Mouse (Mus musculus) MEL (cell line): ENCODE data around the gene Gaa. TPM values are rescaled to one million over a fixed set of nuclear protein-coding genes. Genes with fewer than 3 reads are reported as not detected.

Experiments used
- DNase-seq: peaks from one replicate; pipeline ENCODE4 v3.0.0; 2011; ENCODE audit warnings: low read depth, low spot score
- H3K27ac ChIP-seq: 2 replicates; pipeline ENCODE4 v1.5.1; 2012; ENCODE audit warnings: low read depth, mild to moderate bottlenecking, control low read depth, low read length, moderate library complexity; ENCODE audit not compliant: control insufficient read depth
- H3K27me3 ChIP-seq, 2 experiments: fragments of 150-350 bp in 1 of 2; sonication (generic) in 1 of 2; 2 replicates each; pipeline ENCODE4 v1.6.1; 2012; ENCODE audit warnings: low read length in 2 of 2, mild to moderate bottlenecking in 2 of 2, improper control_type of control experiment in 1 of 2, moderate library complexity in 1 of 2; ENCODE audit not compliant: insufficient read depth in 2 of 2, control insufficient read depth in 1 of 2
- H3K36me3 ChIP-seq, 2 experiments: 2 replicates each; pipeline ENCODE4 v1.6.1; 2012 to 2014; ENCODE audit warnings: low read length in 2 of 2, improper control_type of control experiment in 1 of 2, inconsistent platforms in 1 of 2, mild to moderate bottlenecking in 1 of 2; ENCODE audit not compliant: insufficient read depth in 2 of 2, control insufficient read depth in 1 of 2
- H3K4me1 ChIP-seq, 2 experiments: fragments of 150-350 bp in 1 of 2; sonication (generic) in 1 of 2; 2 replicates each; pipeline ENCODE4 v1.6.1; 2012; ENCODE audit warnings: low read length in 2 of 2, improper control_type of control experiment in 1 of 2, mild to moderate bottlenecking in 1 of 2; ENCODE audit not compliant: insufficient read depth in 2 of 2, control insufficient read depth in 1 of 2
- H3K4me3 ChIP-seq, 2 experiments: fragments of 150-350 bp in 1 of 2; sonication (generic) in 1 of 2; 2 replicates each; pipeline ENCODE4 v1.5.1; 2012; ENCODE audit warnings: low read depth in 2 of 2, low read length in 2 of 2, mild to moderate bottlenecking in 2 of 2, moderate library complexity in 2 of 2, control low read depth in 1 of 2, improper control_type of control experiment in 1 of 2; ENCODE audit not compliant: control insufficient read depth in 1 of 2, insufficient read depth in 1 of 2
- H3K79me2 ChIP-seq: 2 replicates; pipeline ENCODE4 v1.6.1; 2012; ENCODE audit warnings: mild to moderate bottlenecking, low read length, moderate library complexity; ENCODE audit not compliant: control insufficient read depth, poor library complexity, insufficient read depth
- H3K9ac ChIP-seq: 2 replicates; pipeline ENCODE4 v1.6.1; 2012; ENCODE audit warnings: low read depth, mild to moderate bottlenecking, control low read depth, low read length, moderate library complexity; ENCODE audit not compliant: control insufficient read depth, poor library complexity, severe bottlenecking
- H3K9me3 ChIP-seq: fragments of 150-350 bp; sonication (generic); replicated peaks from 2 replicates; pipeline ENCODE4 v1.6.1; 2012; ENCODE audit warnings: mild to moderate bottlenecking, low read length, improper control_type of control experiment, moderate library complexity; ENCODE audit not compliant: insufficient read depth
- BHLHE40 ChIP-seq: IDR thresholded peaks from 2 replicates; pipeline ENCODE4 v1.6.1; 2012; ENCODE audit warnings: low read depth, mild to moderate bottlenecking, inconsistent platforms, low read length, improper control_type of control experiment, borderline replicate concordance
- CHD2 ChIP-seq: IDR thresholded peaks from 2 replicates; pipeline ENCODE4 v1.6.1; 2011; ENCODE audit warnings: low read length, improper control_type of control experiment
- CTCF ChIP-seq, 3 experiments: IDR thresholded peaks in 2 of 3; conservative IDR thresholded peaks in 1 of 3; 2 replicates each; pipeline ENCODE4 v1.5.1; 2011 to 2012; ENCODE audit warnings: low read length in 3 of 3, low read depth in 2 of 3, mild to moderate bottlenecking in 2 of 3, improper control_type of control experiment in 1 of 3, inconsistent platforms in 1 of 3, mixed read lengths in 1 of 3, moderate library complexity in 1 of 3; ENCODE audit not compliant: control insufficient read depth in 1 of 3, insufficient read depth in 1 of 3, poor library complexity in 1 of 3, severe bottlenecking in 1 of 3
- ELF1 ChIP-seq: IDR thresholded peaks from 2 replicates; pipeline ENCODE4 v1.6.1; 2014; ENCODE audit warnings: low read depth, mild to moderate bottlenecking, inconsistent platforms, low read length, improper control_type of control experiment, moderate library complexity
- JUND ChIP-seq: IDR thresholded peaks from 2 replicates; pipeline ENCODE4 v1.6.1; 2011; ENCODE audit warnings: low read depth, mild to moderate bottlenecking, improper control_type of control experiment, low read length
- MAFK ChIP-seq: IDR thresholded peaks from 2 replicates; pipeline ENCODE4 v1.6.1; 2011; ENCODE audit warnings: low read depth, mild to moderate bottlenecking, low read length, improper control_type of control experiment, borderline replicate concordance
- MAX ChIP-seq: IDR thresholded peaks from 2 replicates; pipeline ENCODE4 v1.6.1; 2011; ENCODE audit warnings: low read length, improper control_type of control experiment
- MAZ ChIP-seq: IDR thresholded peaks from 2 replicates; pipeline ENCODE4 v1.6.1; 2012; ENCODE audit warnings: low read depth, mild to moderate bottlenecking, inconsistent platforms, low read length, improper control_type of control experiment
- MEF2A ChIP-seq: IDR thresholded peaks from 2 replicates; pipeline ENCODE4 v1.6.1; 2014; ENCODE audit warnings: low read depth, mild to moderate bottlenecking, inconsistent platforms, low read length, improper control_type of control experiment; ENCODE audit not compliant: poor library complexity, insufficient replicate concordance, severe bottlenecking; ENCODE audit errors: extremely low read depth
- MXI1 ChIP-seq: IDR thresholded peaks from 2 replicates; pipeline ENCODE4 v1.6.1; 2011; ENCODE audit warnings: mild to moderate bottlenecking, low read depth, low read length, improper control_type of control experiment
- MYC ChIP-seq: IDR thresholded peaks from 2 replicates; pipeline ENCODE4 v1.6.1; 2011; ENCODE audit warnings: low read depth, mild to moderate bottlenecking, low read length, improper control_type of control experiment, moderate library complexity
- NELFE ChIP-seq: IDR thresholded peaks from 2 replicates; pipeline ENCODE4 v1.6.1; 2011; ENCODE audit warnings: low read depth, low read length, improper control_type of control experiment
- NRF1 ChIP-seq: IDR thresholded peaks from 2 replicates; pipeline ENCODE4 v1.6.1; 2014; ENCODE audit warnings: low read depth, mild to moderate bottlenecking, inconsistent platforms, low read length, improper control_type of control experiment, moderate library complexity; ENCODE audit not compliant: poor library complexity, insufficient read depth, severe bottlenecking
- POLR2A ChIP-seq, 2 experiments: IDR thresholded peaks; 2 replicates each; pipeline ENCODE4 v1.6.1; 2011 to 2012; ENCODE audit warnings: low read length in 2 of 2, mild to moderate bottlenecking in 2 of 2, control low read depth in 1 of 2, improper control_type of control experiment in 1 of 2, low read depth in 1 of 2, moderate library complexity in 1 of 2; ENCODE audit not compliant: control insufficient read depth in 1 of 2, insufficient read depth in 1 of 2, poor library complexity in 1 of 2
- RAD21 ChIP-seq: IDR thresholded peaks from 2 replicates; pipeline ENCODE4 v1.6.1; 2011; ENCODE audit warnings: mild to moderate bottlenecking, low read depth, low read length, improper control_type of control experiment
- SIN3A ChIP-seq: IDR thresholded peaks from 2 replicates; pipeline ENCODE4 v1.6.1; 2012; ENCODE audit warnings: low read length, improper control_type of control experiment, inconsistent platforms
- SMC3 ChIP-seq: IDR thresholded peaks from 2 replicates; pipeline ENCODE4 v1.6.1; 2011; ENCODE audit warnings: low read depth, low read length, improper control_type of control experiment
- TAL1 ChIP-seq: IDR thresholded peaks from 2 replicates; pipeline ENCODE4 v1.6.1; 2012; ENCODE audit warnings: mild to moderate bottlenecking, inconsistent platforms, low read length, moderate library complexity, mixed read lengths
- ZC3H11A ChIP-seq: IDR thresholded peaks from 2 replicates; pipeline ENCODE4 v1.6.1; 2012; ENCODE audit warnings: low read depth, mild to moderate bottlenecking, inconsistent platforms, low read length, improper control_type of control experiment
- ZKSCAN1 ChIP-seq: IDR thresholded peaks from 2 replicates; pipeline ENCODE4 v1.6.1; 2012; ENCODE audit warnings: low read depth, mild to moderate bottlenecking, inconsistent platforms, low read length, improper control_type of control experiment, moderate library complexity
- ZNF384 ChIP-seq: IDR thresholded peaks from 2 replicates; pipeline ENCODE4 v1.6.1; 2012; ENCODE audit warnings: low read depth, mild to moderate bottlenecking, inconsistent platforms, low read length, improper control_type of control experiment
- polyA plus RNA-seq, 2 experiments: library from polyadenylated mRNA; stranded (reverse) in 1 of 2; unstranded in 1 of 2; fragments of >175 nt in 1 of 2; fragments of >200 nt in 1 of 2; gene quantifications; 2 replicates each; pipeline versions ENCODE4 v1.2.1 to v1.2.4; 2012; ENCODE audit warnings: low replicate concordance in 2 of 2, low read depth in 1 of 2; ENCODE audit not compliant: insufficient read length in 2 of 2, insufficient read depth in 1 of 2, missing spikeins in 1 of 2
- total RNA-seq: library from RNA; depleted of rRNA; stranded (reverse); fragments of 300-350 nt; gene quantifications from 2 replicates; pipeline ENCODE4 v1.2.3, GENCODE M21; 2012

Gene Gaa
- total and polyA plus RNA-seq, 3 experiments, result 54.1 to 85.6 TPM; not detected in 1

DNA sequence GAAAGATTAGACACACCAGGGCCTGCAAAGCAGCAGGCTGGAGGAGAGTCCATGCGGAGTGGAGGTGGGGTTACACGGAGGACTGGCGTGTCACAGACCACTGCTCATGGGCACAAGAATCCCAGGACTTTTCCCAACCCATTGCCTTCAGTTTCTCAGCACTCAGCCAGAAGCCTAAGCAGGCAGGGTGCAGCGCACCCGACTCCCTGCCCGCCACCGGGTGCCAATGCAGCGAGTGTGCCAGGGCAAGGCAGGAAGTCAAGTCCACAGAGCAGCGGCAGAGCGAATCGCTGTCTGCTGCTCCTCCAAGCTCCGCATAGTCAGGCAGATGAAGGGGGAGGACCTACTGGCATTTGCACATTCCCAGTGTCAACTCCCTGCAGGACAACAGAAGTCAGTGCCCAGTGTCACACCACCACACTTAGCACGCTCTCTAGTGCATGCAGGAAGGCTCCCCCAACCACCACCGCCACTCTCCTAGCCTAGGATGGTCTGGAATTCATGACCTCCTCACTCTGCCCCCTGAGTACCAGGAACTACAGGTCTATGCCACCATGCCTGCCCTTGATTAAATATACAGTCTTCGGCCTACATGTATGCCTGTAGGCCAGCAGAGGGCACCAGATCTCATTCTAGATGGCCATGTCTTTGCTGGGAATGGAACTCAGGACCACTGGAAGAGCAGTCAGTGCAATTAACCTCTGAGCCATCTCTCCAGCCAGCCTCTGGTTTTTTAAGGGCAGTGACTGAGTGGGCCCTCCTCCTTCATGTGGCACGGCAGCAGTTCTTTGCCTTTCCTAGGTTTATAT, 37.4 kb downstream of the Gaa start:
- H3K27me3 ChIP-seq, result peaks cover 8 to 16% of the 10 kb centered on the region in 2 experiments; a peak in 3 of 4 replicates
- TF ChIP-seq SIN3A, result no peak
- TF ChIP-seq RAD21, result peak; percentile 70
- TF ChIP-seq ZNF384, result no peak
- no peak for TF ChIP-seq ZKSCAN1
- TF ChIP-seq ZC3H11A, result peak; percentile 46
- TF ChIP-seq MAFK, result no peak
- no peak for TF ChIP-seq TAL1
- TF ChIP-seq MEF2A, result no peak
- TF ChIP-seq CTCF (IDR thresholded peaks at IDR 0.05 in 2 of 3, conservative IDR thresholded peaks at IDR 0.05 in 1 of 3; ENCODE audit: control insufficient read depth in 1 of 3, insufficient read depth in 1 of 3, low read depth in 2 of 3, low read length in 3 of 3, poor library complexity in 1 of 3, severe bottlenecking in 1 of 3), result peak; percentile 83 to 91 (median 84)
- TF ChIP-seq POLR2A (IDR thresholded peaks at IDR 0.05; ENCODE audit: control insufficient read depth in 1 of 2, insufficient read depth in 1 of 2, low read depth in 1 of 2, low read length in 2 of 2, poor library complexity in 1 of 2), result no peak
- no peak for TF ChIP-seq BHLHE40
- no peak for TF ChIP-seq MAZ
- TF ChIP-seq NELFE, result no peak
- no peak for TF ChIP-seq NRF1
- TF ChIP-seq SMC3, result peak; percentile 84
- no peak for TF ChIP-seq MYC
- no peak for TF ChIP-seq MAX
- no peak for TF ChIP-seq CHD2
- no peak for TF ChIP-seq ELF1
- TF ChIP-seq MXI1, result no peak
- TF ChIP-seq JUND, result no peak
- TF ChIP-seq, all 39 proteins: peak for 4
- peak; percentile 84 for DNase-seq

More for the DNA sequence above, 37.4 kb downstream of the Gaa start:
- no peak overlapping the region for H3K27ac ChIP-seq
- H3K4me1 ChIP-seq, result peaks cover 0 to 7% of the 10 kb centered on the region in 2 experiments; a peak in 1 of 4 replicates
- no peaks in the 10 kb centered on the region for H3K9me3 ChIP-seq
- H3K9ac ChIP-seq, result no peak overlapping the region
- no peak overlapping the region for H3K4me3 ChIP-seq
- no peaks in the 10 kb centered on the region for H3K36me3 ChIP-seq
- no peaks in the 10 kb centered on the region for H3K79me2 ChIP-seq
